Mouse (Mus musculus) bone marrow macrophage, adult 2 months (primary cell): ENCODE results near the gene Nprl3.

Source experiments
- CTCF ChIP-seq: IDR thresholded peaks from 2 replicates; pipeline ENCODE4 v1.5.1; 2012; ENCODE audit warnings: low read depth, mild to moderate bottlenecking, low read length, moderate library complexity
- POLR2A ChIP-seq: IDR thresholded peaks from 2 replicates; pipeline ENCODE4 v1.6.1; 2012; ENCODE audit warnings: mild to moderate bottlenecking, low read depth, low read length, borderline replicate concordance

DNA sequence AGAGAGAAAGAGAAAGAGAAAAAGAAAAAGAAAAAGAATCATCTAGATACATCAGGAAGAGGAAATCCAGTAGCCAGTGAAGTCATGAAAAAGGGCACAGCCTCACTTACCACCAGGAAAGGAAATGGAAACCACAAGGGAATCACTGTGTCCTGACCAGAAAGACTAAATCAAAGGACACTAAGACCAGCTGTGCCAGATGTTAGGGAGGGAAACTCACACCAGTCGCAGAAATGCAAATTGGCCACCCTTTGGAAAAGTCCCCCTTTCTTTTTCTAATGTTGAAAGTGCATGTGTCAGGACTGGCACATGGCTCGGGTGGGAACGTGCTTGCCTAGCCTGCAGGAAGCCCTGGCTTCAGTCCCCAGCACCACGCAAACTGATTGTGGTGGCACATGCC lies 3.7 kb upstream of the Nprl3 start:
- TF ChIP-seq POLR2A, result no peak
- no peak for TF ChIP-seq CTCF
